Mouse (Mus musculus): ENCODE measurements around the gene Pbx2.
"Not testable (repeated sequence)": the region's sequence is repeated elsewhere in the genome, so short reads cannot be mapped to it uniquely, and the experiment has no call there.

DNA sequence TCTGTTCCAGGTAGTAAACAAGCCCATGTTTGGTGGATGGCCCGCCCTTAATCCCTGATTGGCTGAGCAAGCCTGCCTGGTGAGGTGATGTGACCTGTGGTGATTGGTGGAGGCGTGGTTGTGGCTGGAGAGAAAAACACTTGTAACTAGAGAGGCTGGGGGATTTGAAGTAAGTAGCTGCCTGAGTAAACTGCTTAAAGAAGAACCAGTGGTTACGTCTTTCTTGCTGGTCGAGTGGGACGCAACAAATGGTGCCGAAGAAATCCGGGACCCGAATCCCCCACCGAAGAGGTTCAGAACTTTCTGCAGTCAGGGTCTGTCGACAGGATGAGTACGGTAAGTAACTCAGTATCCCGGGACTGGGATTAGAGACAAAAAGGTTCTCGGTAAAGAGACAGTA is 47.5 kb upstream of the Pbx2 start:
- TF ChIP-seq MAX (IDR thresholded peaks at IDR 0.05; ENCODE audit: low read depth); USF1 (IDR thresholded peaks at IDR 0.05; ENCODE audit: low read depth); POLR2A (IDR thresholded peaks at IDR 0.05; ENCODE audit: insufficient read length, low read depth); SRF (IDR thresholded peaks at IDR 0.05; ENCODE audit: control insufficient read depth, insufficient read length, low read depth); MYOD1 (IDR thresholded peaks at IDR 0.05; ENCODE audit: control insufficient read depth in 1 of 3, insufficient read length in 2 of 3, low read depth in 2 of 3); E2F4 (IDR thresholded peaks at IDR 0.05; ENCODE audit: insufficient read depth); POLR2AphosphoS2 (IDR thresholded peaks at IDR 0.05; ENCODE audit: insufficient read length, low read depth); REST (IDR thresholded peaks at IDR 0.05; ENCODE audit: insufficient read depth, insufficient read length): not testable (repeated sequence)

All from myocyte (in vitro differentiated cells).